Mouse (Mus musculus) kidney, postnatal 10 days (tissue): ENCODE results near the gene Matk.

Experiments used
- DNase-seq: peaks from one replicate; pipeline ENCODE4 v3.0.0; 2021; ENCODE audit warnings: mixed read lengths

Matk gene

GRCm38 (mm10) chr10:81304597-81305238, 52.0 kb downstream of the Matk start:
- peak; percentile 69 for DNase-seq

DNA sequence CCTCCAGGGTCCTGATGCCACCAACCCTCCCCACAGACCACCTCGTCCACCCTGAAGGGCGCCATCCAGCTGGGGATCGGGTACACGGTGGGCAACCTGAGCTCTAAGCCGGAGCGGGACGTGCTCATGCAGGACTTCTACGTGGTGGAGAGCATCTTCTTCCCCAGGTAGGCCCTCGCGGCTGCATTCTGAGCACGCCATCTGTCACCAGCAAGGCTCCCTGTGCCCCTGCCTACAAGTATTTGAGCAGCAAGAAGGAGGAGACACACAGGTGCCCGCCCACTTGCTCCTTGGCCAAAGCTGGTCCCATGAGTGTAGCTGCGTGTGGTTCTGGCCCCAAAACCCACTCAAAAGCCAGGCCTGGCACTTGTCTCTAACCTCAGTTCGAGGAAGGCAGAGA, 52.9 kb downstream of the Matk start:
- DNase-seq: no peak

GRCm38 (mm10) chr10:81306173-81306668, 53.5 kb downstream of the Matk start:
- no peak for DNase-seq

DNA sequence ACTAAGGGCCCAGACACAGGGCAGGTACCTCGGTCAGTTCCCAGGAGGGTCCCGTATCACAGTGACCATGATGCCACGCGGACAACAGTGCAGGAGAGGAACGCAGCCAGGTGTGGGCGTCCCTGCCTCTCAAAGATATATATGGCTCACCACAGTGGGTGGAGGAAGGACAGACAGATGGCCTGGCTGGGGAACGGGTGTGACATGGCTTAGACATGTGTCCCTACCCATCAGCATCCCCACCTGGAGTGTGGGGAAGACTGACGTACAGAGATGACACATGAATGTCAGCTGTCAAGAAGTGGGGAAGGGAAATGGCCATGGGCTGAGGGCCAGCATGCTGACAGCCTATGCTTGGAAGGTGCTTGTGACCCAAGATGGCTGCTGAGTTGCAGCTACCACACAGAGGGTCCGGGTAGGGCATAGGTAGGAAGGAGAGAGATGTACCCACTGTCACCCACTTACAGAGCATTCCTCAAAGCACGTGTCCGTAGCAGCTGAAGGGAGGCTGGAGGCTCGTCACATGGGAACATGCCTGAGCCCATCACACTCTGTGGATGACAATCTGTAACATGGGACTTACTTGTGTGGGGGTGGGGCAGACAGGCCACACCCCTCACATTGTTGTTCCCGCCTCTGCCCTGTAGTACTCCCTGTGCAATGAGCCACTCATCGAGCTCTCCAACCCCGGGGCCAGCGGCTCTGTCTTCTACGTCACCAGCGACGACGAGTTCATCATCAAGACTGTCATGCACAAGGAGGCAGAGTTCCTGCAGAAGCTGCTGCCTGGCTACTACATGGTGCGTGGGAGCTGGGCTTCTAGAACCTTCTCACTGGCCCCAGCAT, 54.3 kb downstream of the Matk start:
- DNase-seq: no peak

DNA sequence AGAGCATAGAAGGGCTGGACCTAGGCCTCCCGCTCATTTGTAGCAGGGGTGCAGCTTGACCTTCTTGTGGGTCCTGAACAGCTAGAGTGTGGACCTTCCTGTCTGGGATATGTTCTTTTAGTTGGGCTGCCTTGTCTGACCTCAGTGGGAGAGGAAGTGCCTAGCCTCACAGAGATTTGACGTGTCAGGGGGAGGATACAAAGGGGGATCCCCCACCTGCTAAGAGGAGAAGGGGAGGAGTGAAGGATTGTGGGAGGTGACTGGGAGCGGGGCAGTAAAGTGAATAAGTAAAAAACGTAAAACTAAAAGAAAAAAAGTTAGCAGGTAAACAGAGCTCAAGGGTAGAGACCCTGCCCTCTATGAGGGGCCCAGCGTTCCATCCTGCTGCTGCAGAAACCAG, 56.8 kb downstream of the Matk start:
- no peak for DNase-seq
